In the genomic region with DNA sequence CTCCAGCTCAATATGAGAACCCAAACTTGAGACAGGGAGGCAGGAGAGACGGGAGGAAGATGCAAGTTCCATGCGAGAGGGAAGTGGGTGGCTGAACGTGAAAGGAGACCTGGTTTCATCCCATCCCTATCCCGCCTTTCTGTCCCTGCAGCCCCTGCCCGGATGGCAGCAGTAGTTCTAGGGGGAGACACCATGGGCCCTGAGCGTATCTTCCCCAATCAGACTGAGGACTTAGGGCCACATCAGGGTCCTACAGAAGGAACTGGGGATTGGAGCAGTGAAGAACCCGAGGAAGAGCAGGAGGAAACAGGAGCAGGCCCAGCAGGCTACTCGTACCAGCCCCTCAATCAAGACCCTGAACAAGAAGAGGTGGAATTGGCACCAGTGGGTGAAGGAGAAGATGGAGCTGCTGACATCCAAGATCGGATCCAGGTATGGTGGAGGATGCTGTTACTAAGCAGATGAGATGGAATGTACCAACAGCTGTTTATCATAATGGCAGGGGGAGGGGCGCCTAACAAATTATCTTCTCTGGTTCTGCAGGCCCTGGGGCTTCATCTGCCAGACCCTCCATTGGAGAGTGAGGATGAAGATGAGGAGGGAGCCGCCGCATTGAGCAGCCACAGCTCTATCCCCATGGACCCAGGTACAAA, we compare ENCODE assay signal across 9 mouse cellular contexts. TPM values are rescaled to one million over a fixed set of nuclear protein-coding genes. Genes with fewer than 3 reads are reported as not detected.
DNase-seq lines count a peak whose midpoint lies in the region; ATAC-seq and TF ChIP-seq lines count a peak whose summit lies in the region.
"Had no signal": no experiment of that assay in that cellular context is flagged by ENCODE, and none has a peak within 500 bp of the region (broad histone marks: within the 10 kb centered on the region; RNA-seq: fewer than 3 reads in every experiment).

No protein-coding gene starts in this region.

- no peak for TF ChIP-seq POLR2A in CH12.LX (IDR thresholded peaks at IDR 0.05; ENCODE audit: low read depth, low read length)

- peak overlapping the region; percentile 76 for H3K4me2 ChIP-seq in CH12.LX (ENCODE audit: insufficient read depth, low read depth, poor library complexity, severe bottlenecking)
- peak overlapping the region; percentile 62 for H3K4me2 ChIP-seq in forebrain, postnatal 0 days (ENCODE audit: low read depth)
- peak overlapping the region; percentile 88 for H3K4me2 ChIP-seq in liver, embryonic 16.5 days (ENCODE audit: low read depth, low read length)

- peaks cover 7 to 29% of the 10 kb centered on the region in 2 experiments for H3K4me1 ChIP-seq in CH12.LX (ENCODE audit: control insufficient read depth in 1 of 2, insufficient read depth in 2 of 2)
- H3K4me1 ChIP-seq in forebrain, postnatal 0 days (ENCODE audit: insufficient read depth), result peaks cover 16% of the 10 kb centered on the region; the same call in 1 of the 2 replicates
- H3K4me1 ChIP-seq in liver, embryonic 16.5 days (ENCODE audit: control insufficient read depth, low read depth, low read length), result peaks cover 26% of the 10 kb centered on the region

- H3K4me3 ChIP-seq in gastrocnemius, adult 2 months, result peak overlapping the region; percentile 77
- H3K4me3 ChIP-seq in CH12.LX (replicated peaks in 1 of 3; ENCODE audit: low read depth in 2 of 3, low read length in 2 of 3, poor library complexity in 1 of 3), result peak overlapping the region; percentile 68 to 86 (median 74)
- H3K4me3 ChIP-seq in forebrain, postnatal 0 days (ENCODE audit: low read depth, low read length), result peak overlapping the region; percentile 82
- H3K4me3 ChIP-seq in liver, embryonic 16.5 days (ENCODE audit: low read depth, low read length), result peak overlapping the region; percentile 97

- peak overlapping the region; percentile 92 for H3K27ac ChIP-seq in gastrocnemius, adult 2 months
- 0 out of 2 replicates have a peak overlapping the region, but pooled peaks have one; percentile 3 for H3K27ac ChIP-seq in CH12.LX (ENCODE audit: insufficient read depth, low read depth)
- peak overlapping the region; percentile 70 for H3K27ac ChIP-seq in forebrain, postnatal 0 days (ENCODE audit: low read depth, low read length)
- H3K27ac ChIP-seq in liver, embryonic 16.5 days (ENCODE audit: low read length), result peak overlapping the region; percentile 71; the same call in 1 of the 2 replicates

- intact Hi-C loops in gastrocnemius, adult 2 months (cut with DNase I), result loop anchor here (1.0 to 5.0 kb wide), 3 partner anchors 24 to 71 kb away; partner anchors contain the start of genes Cnpy3, Klc4, Mrpl2 and Ppp2r5d

- ATAC-seq in forebrain, postnatal 0 days, result no peak
- ATAC-seq in liver, embryonic 16.5 days (ENCODE audit: low read depth), result no peak
- ATAC-seq in CD4-positive, CD25-positive, alpha-beta regulatory T cell, adult 4 months, result no peak

- WGBS in forebrain, postnatal 0 days, result 27% methylated on average over 12 of the region's 12 CpGs
- WGBS in liver, embryonic 16.5 days (ENCODE audit: insufficient replicate concordance), result 22% methylated on average over 12 of the region's 12 CpGs

- peak overlapping the region; percentile 71 for H3K9ac ChIP-seq in CH12.LX (ENCODE audit: insufficient read depth, low read depth)
- H3K9ac ChIP-seq in forebrain, postnatal 0 days, result peak overlapping the region; percentile 53
- peak overlapping the region; percentile 79 for H3K9ac ChIP-seq in liver, embryonic 16.5 days (ENCODE audit: low read depth, low read length)

- no peak for DNase-seq in gastrocnemius, adult 2 months
- no peak for DNase-seq in gastrocnemius, adult 18-20 months (ENCODE audit: low spot score)
- DNase-seq in CH12.LX (ENCODE audit: extremely low read depth), result no peak
- no peak for DNase-seq in forebrain, postnatal 0 days
- DNase-seq in Muller cell, postnatal 12 days (ENCODE audit: inconsistent ontology term), result no peak
- DNase-seq in urinary bladder, postnatal 10 days (ENCODE audit: low spot score), result no peak

- dilution Hi-C loops in CH12.LX (cut with MboI; ENCODE audit: extremely low pct_ligation_motif_present, extremely low pct_unique_long_range_greater_than_20kb, low sequenced_read_pairs), result no loop called here

- H3K27me3 ChIP-seq in CH12.LX (replicated peaks), result no peaks in the 10 kb centered on the region
- H3K27me3 ChIP-seq in forebrain, postnatal 0 days (ENCODE audit: insufficient read depth, low read length), result no peaks in the 10 kb centered on the region
- H3K27me3 ChIP-seq in liver, embryonic 16.5 days (ENCODE audit: control insufficient read depth, insufficient read depth, low read depth, low read length), result no peaks in the 10 kb centered on the region
- H3K27me3 ChIP-seq: Patski had no signal

- TF ChIP-seq RAD21 in CH12.LX (IDR thresholded peaks at IDR 0.05; ENCODE audit: low read depth, low read length), result no peak

- no peak for TF ChIP-seq CTCF in gastrocnemius, adult 2 months (IDR thresholded peaks at IDR 0.05)
- no peak for TF ChIP-seq CTCF in CH12.LX (conservative IDR thresholded peaks at IDR 0.05 in 1 of 2, IDR thresholded peaks at IDR 0.05 in 1 of 2; ENCODE audit: low read depth in 2 of 2, low read length in 2 of 2)
- no peak for TF ChIP-seq CTCF in forebrain, postnatal 0 days (IDR thresholded peaks at IDR 0.05; ENCODE audit: low read depth)

- in situ Hi-C loops in CH12.LX (cut with MboI; ENCODE audit: low pct_ligation_motif_present, low pct_unique_long_range_greater_than_20kb, low sequenced_read_pairs), result no loop called here

- no peak for TF ChIP-seq EP300 in CH12.LX (IDR thresholded peaks at IDR 0.05; ENCODE audit: low read length)

- peaks cover 58 to 69% of the 10 kb centered on the region in 2 experiments for H3K36me3 ChIP-seq in CH12.LX (replicated peaks in 1 of 2; ENCODE audit: control insufficient read depth in 1 of 2, insufficient read depth in 1 of 2, low read length in 1 of 2)
- peaks cover 57% of the 10 kb centered on the region for H3K36me3 ChIP-seq in forebrain, postnatal 0 days (ENCODE audit: insufficient read depth)
- peaks cover 26% of the 10 kb centered on the region for H3K36me3 ChIP-seq in liver, embryonic 16.5 days (ENCODE audit: control insufficient read depth, insufficient read depth)

- peaks cover 29% of the 10 kb centered on the region for H3K79me2 ChIP-seq in CH12.LX (replicated peaks; ENCODE audit: control insufficient read depth, extremely low read depth, insufficient read depth, poor library complexity, severe bottlenecking)

- no peaks in the 10 kb centered on the region for H3K9me3 ChIP-seq in CH12.LX (replicated peaks; ENCODE audit: low read length)
- no peaks in the 10 kb centered on the region for H3K9me3 ChIP-seq in forebrain, postnatal 0 days (ENCODE audit: low read length)
- no peaks in the 10 kb centered on the region for H3K9me3 ChIP-seq in liver, embryonic 16.5 days (replicated peaks; ENCODE audit: control insufficient read depth, low read length)

RNA-seq across cellular contexts. Expression of gene Klhdc3, which starts 0.9 kb away (rescaled TPM):
- total RNA-seq in gastrocnemius, adult 2 months (2021), result 100 to 1,000 TPM in 1 of 2 experiments, 10 to 100 TPM in 1; 83.0 to 108 TPM
- 10 to 100 TPM; 64.7 to 90.2 TPM for total RNA-seq in gastrocnemius, adult 18-20 months (2021)
- total RNA-seq in CH12.LX (2012; rRNA removed) (66.7 and 72.3 TPM in 2 replicates), CH12.LX (2014; rRNA removed) (15.9 and 19.5 TPM in 2 replicates)
- polyA plus RNA-seq in CH12.LX (2012; ENCODE audit: insufficient read length, low read depth), result 126 and 130 TPM in 2 replicates
- total RNA-seq in forebrain, postnatal 0 days (2014; rRNA removed), result 71.1 and 77.3 TPM in 2 replicates
- polyA plus RNA-seq in forebrain, postnatal 0 days (2015; fragmentation: Nextera tagmentation; extraction: Ambion mirVana), result 207 and 211 TPM in 2 replicates
- polyA plus RNA-seq in liver, embryonic 16.5 days (2015; fragmentation: Nextera tagmentation; extraction: Ambion mirVana), result 51.6 and 52.0 TPM in 2 replicates
- polyA plus RNA-seq in CD4-positive, CD25-positive, alpha-beta regulatory T cell, adult 4 months (2017; shearing (Covaris generic)), result 10 to 100 TPM; 22.1 to 25.8 TPM

RNA-seq across cellular contexts. Expression of gene Mea1, which starts 3.0 kb away (rescaled TPM):
- total RNA-seq in gastrocnemius, adult 2 months (2021), result 10 to 100 TPM; 34.6 to 49.1 TPM
- total RNA-seq in gastrocnemius, adult 18-20 months (2021), result 10 to 100 TPM; 41.3 to 48.6 TPM
- 94.3 and 106 TPM in 2 replicates for total RNA-seq in CH12.LX (2012; rRNA removed)
- total RNA-seq in CH12.LX (2014; rRNA removed), result 68.3 and 73.8 TPM in 2 replicates
- 86.1 and 110 TPM in 2 replicates for polyA plus RNA-seq in CH12.LX (2012; ENCODE audit: insufficient read length, low read depth)
- total RNA-seq in forebrain, postnatal 0 days (2014; rRNA removed), result 124 and 169 TPM in 2 replicates
- polyA plus RNA-seq in forebrain, postnatal 0 days (2015; fragmentation: Nextera tagmentation; extraction: Ambion mirVana), result 280 and 286 TPM in 2 replicates
- 50.1 and 50.6 TPM in 2 replicates for polyA plus RNA-seq in liver, embryonic 16.5 days (2015; fragmentation: Nextera tagmentation; extraction: Ambion mirVana)
- 100 to 1,000 TPM; 185 to 202 TPM for polyA plus RNA-seq in CD4-positive, CD25-positive, alpha-beta regulatory T cell, adult 4 months (2017; shearing (Covaris generic))

RNA-seq across cellular contexts. Expression of gene Rrp36, which starts 7.4 kb away (rescaled TPM):
- total RNA-seq in gastrocnemius, adult 2 months (2021), result 10 to 100 TPM in 1 of 2 experiments, 1 to 10 TPM in 1; 7.9 to 12.6 TPM
- 10 to 100 TPM in 1 of 2 experiments, 1 to 10 TPM in 1; 8.4 to 11.8 TPM for total RNA-seq in gastrocnemius, adult 18-20 months (2021)
- 46.1 and 55.0 TPM in 2 replicates for total RNA-seq in CH12.LX (2012; rRNA removed)
- 53.6 and 55.2 TPM in 2 replicates for total RNA-seq in CH12.LX (2014; rRNA removed)
- 38.1 and 49.3 TPM in 2 replicates for polyA plus RNA-seq in CH12.LX (2012; ENCODE audit: insufficient read length, low read depth)
- 29.7 and 31.1 TPM in 2 replicates for total RNA-seq in forebrain, postnatal 0 days (2014; rRNA removed)
- polyA plus RNA-seq in forebrain, postnatal 0 days (2015; fragmentation: Nextera tagmentation; extraction: Ambion mirVana), result 39.4 and 52.1 TPM in 2 replicates
- polyA plus RNA-seq in liver, embryonic 16.5 days (2015; fragmentation: Nextera tagmentation; extraction: Ambion mirVana), result 17.4 and 18.9 TPM in 2 replicates
- polyA plus RNA-seq in CD4-positive, CD25-positive, alpha-beta regulatory T cell, adult 4 months (2017; shearing (Covaris generic)), result 10 to 100 TPM; 47.2 to 62.6 TPM

RNA-seq across cellular contexts. Expression of gene Ppp2r5d, which starts 23.3 kb away (rescaled TPM):
- 10 to 100 TPM; 30.0 to 33.1 TPM for total RNA-seq in gastrocnemius, adult 2 months (2021)
- 10 to 100 TPM; 26.4 to 28.3 TPM for total RNA-seq in gastrocnemius, adult 18-20 months (2021)
- total RNA-seq in CH12.LX (2012; rRNA removed), result 57.7 and 63.8 TPM in 2 replicates
- total RNA-seq in CH12.LX (2014; rRNA removed), result 56.2 and 59.0 TPM in 2 replicates
- 70.6 and 75.4 TPM in 2 replicates for polyA plus RNA-seq in CH12.LX (2012; ENCODE audit: insufficient read length, low read depth)
- 90.5 and 103 TPM in 2 replicates for total RNA-seq in forebrain, postnatal 0 days (2014; rRNA removed)
- polyA plus RNA-seq in forebrain, postnatal 0 days (2015; fragmentation: Nextera tagmentation; extraction: Ambion mirVana), result 85.5 and 93.5 TPM in 2 replicates
- 25.5 and 28.7 TPM in 2 replicates for polyA plus RNA-seq in liver, embryonic 16.5 days (2015; fragmentation: Nextera tagmentation; extraction: Ambion mirVana)
- polyA plus RNA-seq in CD4-positive, CD25-positive, alpha-beta regulatory T cell, adult 4 months (2017; shearing (Covaris generic)), result 10 to 100 TPM; 19.7 to 31.4 TPM

RNA-seq across cellular contexts. Expression of gene Pex6, which starts 29.7 kb away (rescaled TPM):
- total RNA-seq in gastrocnemius, adult 2 months (2021), result 10 to 100 TPM; 13.4 to 21.8 TPM
- 10 to 100 TPM; 13.6 to 15.0 TPM for total RNA-seq in gastrocnemius, adult 18-20 months (2021)
- 27.8 and 31.8 TPM in 2 replicates for total RNA-seq in CH12.LX (2012; rRNA removed)
- total RNA-seq in CH12.LX (2014; rRNA removed), result 13.7 and 14.1 TPM in 2 replicates
- polyA plus RNA-seq in CH12.LX (2012; ENCODE audit: insufficient read length, low read depth), result 23.2 and 26.5 TPM in 2 replicates
- 36.5 and 37.9 TPM in 2 replicates for total RNA-seq in forebrain, postnatal 0 days (2014; rRNA removed)
- 19.6 TPM in 2 replicates for polyA plus RNA-seq in forebrain, postnatal 0 days (2015; fragmentation: Nextera tagmentation; extraction: Ambion mirVana)
- polyA plus RNA-seq in liver, embryonic 16.5 days (2015; fragmentation: Nextera tagmentation; extraction: Ambion mirVana), result 8.1 and 10.4 TPM in 2 replicates
- polyA plus RNA-seq in CD4-positive, CD25-positive, alpha-beta regulatory T cell, adult 4 months (2017; shearing (Covaris generic)), result 1 to 10 TPM; 5.0 to 7.2 TPM

Comparison
In these comparisons a context has a peak if more than half of its experiments do, and no peak if none do; other contexts are left out.
1. H3K27ac ChIP-seq: peak in every context shown above with its lines; median percentile 92 in gastrocnemius, adult 2 months; 71 in liver, embryonic 16.5 days; 70 in forebrain, postnatal 0 days; 3 in CH12.LX.